Mouse (Mus musculus): Measurements from ENCODE around the gene Hs6st1. TPM values are rescaled to one million over a fixed set of nuclear protein-coding genes. Genes with fewer than 3 reads are reported as not detected.

Hs6st1 gene
- polyA plus RNA-seq, 1 experiment from 2014 or later: 23.6 TPM

DNA sequence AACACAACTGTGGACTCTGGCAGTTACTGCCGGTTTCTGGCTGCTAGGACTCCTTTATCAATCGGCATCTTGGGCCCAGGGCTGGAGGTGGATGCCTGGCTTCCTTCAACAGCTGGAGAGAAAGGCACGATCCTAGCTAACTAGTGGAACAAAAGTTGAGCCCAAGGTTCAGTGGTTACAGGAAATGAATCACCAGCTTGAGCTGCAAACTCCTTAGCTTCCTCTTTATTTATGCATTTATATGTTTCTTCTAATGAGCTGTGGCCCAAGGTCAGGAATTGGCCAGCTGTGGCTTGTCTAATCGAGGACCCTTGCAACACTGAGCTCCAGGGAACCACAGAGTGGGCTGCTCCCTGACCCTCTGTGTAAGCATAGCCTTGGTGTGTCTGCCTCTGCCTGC lies 60.9 kb downstream of the Hs6st1 start:
- H3K4me1 ChIP-seq (replicated peaks; ENCODE audit: insufficient read depth, low read length): peaks cover 8% of the 10 kb centered on the region
- H3K27me3 ChIP-seq (ENCODE audit: insufficient read depth, low read length): no peaks in the 10 kb centered on the region
- no peaks in the 10 kb centered on the region for H3K9me3 ChIP-seq (replicated peaks; ENCODE audit: low read length)
- H3K36me3 ChIP-seq (ENCODE audit: insufficient read depth, low read length): no peaks in the 10 kb centered on the region
- no peak overlapping the region for H3K4me3 ChIP-seq (replicated peaks; ENCODE audit: low read depth, low read length)
- peak; percentile 95 for DNase-seq (ENCODE audit: low spot score)
- no peak for TF ChIP-seq CTCF (IDR thresholded peaks at IDR 0.05; ENCODE audit: low read depth)
- H3K27ac ChIP-seq: peak overlapping the region; percentile 81
- under 1% methylated on average over 4 of the region's 4 CpGs for WGBS
- no peak overlapping the region for H3K4me2 ChIP-seq (ENCODE audit: low read length)
- ATAC-seq (replicated peaks; ENCODE audit: low FRiP score, low read depth): peak; percentile 87
- no peak overlapping the region for H3K9ac ChIP-seq (ENCODE audit: low read depth, low read length)

DNA sequence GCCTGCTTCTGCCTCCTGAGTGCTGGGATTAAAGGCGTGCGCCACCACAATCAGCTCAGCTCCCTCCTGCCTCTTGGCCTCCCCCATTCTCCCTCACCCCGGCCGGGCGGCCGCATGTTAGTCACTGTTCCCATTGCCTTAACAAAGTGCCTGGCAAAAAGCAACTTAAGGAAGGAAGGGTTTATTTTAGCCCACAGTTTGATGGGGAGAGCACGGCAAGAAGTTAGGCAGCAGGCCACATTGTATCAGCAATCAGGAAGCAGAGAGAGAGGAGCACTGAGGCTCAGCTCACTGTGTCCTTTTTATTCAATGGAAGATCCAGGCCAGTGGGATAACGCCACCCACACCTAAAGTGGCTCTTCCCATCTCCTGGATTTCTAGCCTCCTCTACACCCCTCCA lies 61.7 kb downstream of the Hs6st1 start:
- Histone ChIP-seq H3K4me1 (replicated peaks; ENCODE audit: insufficient read depth, low read length) (peaks cover 8% of the 10 kb centered on the region), H3K9ac (ENCODE audit: low read depth, low read length) (no peak overlapping the region), H3K4me3 (replicated peaks; ENCODE audit: low read depth, low read length) (no peak overlapping the region), H3K4me2 (ENCODE audit: low read length) (no peak overlapping the region), H3K27ac (peak overlapping the region; percentile 81; the same call in 1 of the 2 replicates), H3K9me3 (replicated peaks; ENCODE audit: low read length) (no peaks in the 10 kb centered on the region), H3K36me3 (ENCODE audit: insufficient read depth, low read length) (no peaks in the 10 kb centered on the region), H3K27me3 (ENCODE audit: insufficient read depth, low read length) (no peaks in the 10 kb centered on the region)
- DNase-seq (ENCODE audit: low spot score): no peak
- 94% methylated on average over 8 of the region's 8 CpGs for WGBS
- no peak for TF ChIP-seq CTCF (IDR thresholded peaks at IDR 0.05; ENCODE audit: low read depth)
- no peak for ATAC-seq (replicated peaks; ENCODE audit: low FRiP score, low read depth)

DNA sequence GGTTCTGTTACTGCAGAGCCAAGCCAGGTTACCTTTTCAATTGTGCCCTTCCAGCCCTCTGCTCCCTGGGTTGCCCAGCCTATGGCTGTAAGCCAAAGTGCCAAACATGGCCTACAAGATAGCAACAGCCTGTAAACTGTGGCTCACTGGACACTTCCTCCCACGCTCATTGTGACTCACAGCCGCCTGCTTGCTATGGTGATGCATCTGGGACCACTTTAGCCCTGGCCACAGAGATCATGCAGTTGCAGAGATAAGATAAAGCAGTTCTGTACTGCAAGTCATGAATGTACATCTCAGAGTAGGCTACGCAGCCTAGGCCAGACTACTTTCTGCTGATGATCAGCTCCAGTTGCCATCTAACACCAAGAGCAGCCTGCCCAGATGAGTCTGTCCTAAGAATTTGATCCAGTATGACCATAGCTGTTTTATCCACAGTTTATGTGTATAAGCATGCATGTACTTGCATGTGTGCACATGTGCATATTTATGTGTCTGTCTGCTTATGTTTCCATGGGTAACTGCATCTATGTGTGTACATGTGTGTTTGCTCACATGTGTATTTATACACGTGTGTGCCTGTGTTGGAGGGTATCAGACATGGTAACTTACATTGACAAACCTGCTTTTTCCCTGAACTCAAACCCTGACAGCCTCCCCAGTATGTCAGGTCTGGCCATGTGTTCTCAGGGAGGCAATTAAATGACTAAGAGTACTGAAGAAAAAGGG lies 62.3 kb downstream of the Hs6st1 start:
- Histone ChIP-seq H3K4me1 (replicated peaks; ENCODE audit: insufficient read depth, low read length) (peaks cover 8% of the 10 kb centered on the region), H3K9ac (ENCODE audit: low read depth, low read length) (no peak overlapping the region), H3K4me2 (ENCODE audit: low read length) (no peak overlapping the region), H3K36me3 (ENCODE audit: insufficient read depth, low read length) (no peaks in the 10 kb centered on the region), H3K9me3 (replicated peaks; ENCODE audit: low read length) (no peaks in the 10 kb centered on the region), H3K4me3 (replicated peaks; ENCODE audit: low read depth, low read length) (no peak overlapping the region), H3K27ac (no peak overlapping the region), H3K27me3 (ENCODE audit: insufficient read depth, low read length) (no peaks in the 10 kb centered on the region)
- no peak for TF ChIP-seq CTCF (IDR thresholded peaks at IDR 0.05; ENCODE audit: low read depth)
- ATAC-seq (replicated peaks; ENCODE audit: low FRiP score, low read depth) (no peak), DNase-seq (ENCODE audit: low spot score) (no peak)
- WGBS: 92% methylated on average over 4 of the region's 4 CpGs

DNA sequence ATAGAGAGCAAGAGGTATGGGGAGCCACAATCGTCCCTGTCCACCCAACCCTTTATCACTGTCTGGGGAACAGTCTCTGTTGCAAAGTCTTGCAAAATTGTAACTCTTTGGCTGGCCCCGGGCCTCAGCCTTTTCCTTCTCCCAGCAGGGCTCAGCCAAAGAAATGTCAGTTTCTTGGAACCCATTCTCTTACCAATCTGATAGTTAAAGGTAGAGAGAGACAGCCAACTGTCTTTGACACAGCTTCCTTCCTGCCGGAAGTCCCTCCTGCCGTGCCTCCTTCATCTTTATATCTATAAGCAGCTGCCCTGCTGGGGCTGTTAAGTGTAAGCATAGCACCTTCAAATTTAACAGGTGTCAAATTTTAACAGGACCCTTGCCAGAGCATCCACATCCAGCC lies 63.0 kb downstream of the Hs6st1 start:
- DNase-seq (ENCODE audit: low spot score): no peak
- Histone ChIP-seq H3K36me3 (ENCODE audit: insufficient read depth, low read length) (no peaks in the 10 kb centered on the region), H3K4me2 (ENCODE audit: low read length) (no peak overlapping the region), H3K4me3 (replicated peaks; ENCODE audit: low read depth, low read length) (no peak overlapping the region), H3K9ac (ENCODE audit: low read depth, low read length) (no peak overlapping the region), H3K9me3 (replicated peaks; ENCODE audit: low read length) (no peaks in the 10 kb centered on the region), H3K27ac (no peak overlapping the region), H3K27me3 (ENCODE audit: insufficient read depth, low read length) (no peaks in the 10 kb centered on the region), H3K4me1 (replicated peaks; ENCODE audit: insufficient read depth, low read length) (peaks cover 8% of the 10 kb centered on the region)
- WGBS: 47% methylated on average over 4 of the region's 4 CpGs
- no peak for ATAC-seq (replicated peaks; ENCODE audit: low FRiP score, low read depth)
- TF ChIP-seq CTCF (IDR thresholded peaks at IDR 0.05; ENCODE audit: low read depth): no peak

DNA sequence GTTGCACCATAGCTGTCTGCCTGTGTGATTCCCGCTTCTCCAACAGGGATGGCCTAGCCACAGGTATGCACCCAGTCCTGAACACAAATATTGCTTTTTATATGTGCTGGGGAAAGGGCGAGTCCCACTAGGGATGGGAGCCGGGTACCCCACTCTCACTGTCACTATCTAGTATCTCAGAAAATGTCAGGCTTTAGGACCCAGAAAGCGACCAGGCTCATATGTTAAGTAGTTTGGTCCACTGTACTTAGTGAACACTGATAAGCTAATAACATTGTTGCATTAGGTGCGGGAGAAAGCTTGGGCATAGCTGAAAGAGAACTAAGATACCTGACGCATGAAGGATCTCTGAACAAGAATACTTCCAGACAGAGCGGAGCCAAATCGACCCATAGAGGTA lies 63.6 kb downstream of the Hs6st1 start:
- Histone ChIP-seq H3K9ac (ENCODE audit: low read depth, low read length) (no peak overlapping the region), H3K27me3 (ENCODE audit: insufficient read depth, low read length) (no peaks in the 10 kb centered on the region), H3K4me1 (replicated peaks; ENCODE audit: insufficient read depth, low read length) (peaks cover 8% of the 10 kb centered on the region), H3K27ac (no peak overlapping the region), H3K4me2 (ENCODE audit: low read length) (no peak overlapping the region), H3K9me3 (replicated peaks; ENCODE audit: low read length) (no peaks in the 10 kb centered on the region), H3K36me3 (ENCODE audit: insufficient read depth, low read length) (no peaks in the 10 kb centered on the region), H3K4me3 (replicated peaks; ENCODE audit: low read depth, low read length) (no peak overlapping the region)
- WGBS: 65% methylated on average over 8 of the region's 8 CpGs
- ATAC-seq (replicated peaks; ENCODE audit: low FRiP score, low read depth) (no peak), DNase-seq (ENCODE audit: low spot score) (no peak)
- TF ChIP-seq CTCF (IDR thresholded peaks at IDR 0.05; ENCODE audit: low read depth): no peak

DNA sequence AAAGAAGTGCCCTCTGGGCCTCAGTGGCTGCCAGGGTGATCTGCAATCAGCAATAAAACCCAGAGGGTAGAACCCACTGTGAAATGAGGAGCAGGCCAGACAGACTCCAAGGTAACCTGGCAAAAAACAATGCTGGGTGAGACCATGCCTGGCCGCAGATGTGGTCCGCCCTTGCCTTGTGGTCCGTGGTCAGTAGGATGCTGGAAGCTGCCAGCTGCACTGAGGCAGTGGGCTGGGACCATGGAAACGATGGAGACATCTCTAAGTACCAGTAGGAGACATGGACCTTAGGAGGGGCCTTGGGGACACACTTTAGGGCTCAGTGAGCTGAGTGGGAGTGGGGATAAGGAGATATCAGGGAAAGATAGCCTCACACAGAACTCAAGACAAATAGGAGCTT lies 64.0 kb downstream of the Hs6st1 start:
- Histone ChIP-seq H3K4me2 (ENCODE audit: low read length) (no peak overlapping the region), H3K4me3 (replicated peaks; ENCODE audit: low read depth, low read length) (no peak overlapping the region), H3K27me3 (ENCODE audit: insufficient read depth, low read length) (no peaks in the 10 kb centered on the region), H3K4me1 (replicated peaks; ENCODE audit: insufficient read depth, low read length) (peaks cover 8% of the 10 kb centered on the region), H3K9ac (ENCODE audit: low read depth, low read length) (no peak overlapping the region), H3K27ac (no peak overlapping the region), H3K36me3 (ENCODE audit: insufficient read depth, low read length) (no peaks in the 10 kb centered on the region), H3K9me3 (replicated peaks; ENCODE audit: low read length) (no peaks in the 10 kb centered on the region)
- DNase-seq (ENCODE audit: low spot score) (no peak), ATAC-seq (replicated peaks; ENCODE audit: low FRiP score, low read depth) (no peak)
- no peak for TF ChIP-seq CTCF (IDR thresholded peaks at IDR 0.05; ENCODE audit: low read depth)
- 49% methylated on average over 4 of the region's 4 CpGs for WGBS

DNA sequence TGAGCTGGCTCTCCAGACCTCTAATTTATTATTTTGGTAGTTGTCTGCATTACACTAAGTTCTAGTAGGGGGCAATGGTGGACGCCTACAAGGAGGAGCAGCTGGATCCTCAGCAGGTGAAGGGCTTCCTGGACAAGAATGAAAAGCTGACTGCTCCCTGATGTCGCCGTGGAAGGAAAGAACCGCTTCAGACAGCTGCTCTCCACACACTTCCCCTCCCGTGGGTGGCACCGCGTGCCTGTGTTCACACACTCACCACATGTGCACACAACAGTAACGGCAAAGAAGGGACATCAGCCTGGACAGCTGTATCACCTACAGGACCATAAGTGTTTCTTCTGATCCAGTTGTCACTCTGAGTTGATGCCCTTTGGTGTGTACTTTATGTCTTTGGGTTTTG lies 64.8 kb downstream of the Hs6st1 start:
- DNase-seq (ENCODE audit: low spot score) (no peak), ATAC-seq (replicated peaks; ENCODE audit: low FRiP score, low read depth) (no peak)
- no peaks in the 10 kb centered on the region for H3K27me3 ChIP-seq (ENCODE audit: insufficient read depth, low read length)
- H3K4me1 ChIP-seq (replicated peaks; ENCODE audit: insufficient read depth, low read length): peaks cover 8% of the 10 kb centered on the region
- no peak overlapping the region for H3K9ac ChIP-seq (ENCODE audit: low read depth, low read length)
- H3K4me3 ChIP-seq (replicated peaks; ENCODE audit: low read depth, low read length): no peak overlapping the region
- H3K36me3 ChIP-seq (ENCODE audit: insufficient read depth, low read length): no peaks in the 10 kb centered on the region
- WGBS: 63% methylated on average over 8 of the region's 8 CpGs
- no peaks in the 10 kb centered on the region for H3K9me3 ChIP-seq (replicated peaks; ENCODE audit: low read length)
- H3K4me2 ChIP-seq (ENCODE audit: low read length): no peak overlapping the region
- no peak overlapping the region for H3K27ac ChIP-seq
- no peak for TF ChIP-seq CTCF (IDR thresholded peaks at IDR 0.05; ENCODE audit: low read depth)

Measured in kidney, postnatal 0 days (tissue).